Mouse (Mus musculus) hindbrain, embryonic 10.5 days (tissue): ENCODE data around the gene Bcl11b. TPM values are rescaled to one million over a fixed set of nuclear protein-coding genes. Genes with fewer than 3 reads are reported as not detected.

Source experiments
- DNase-seq: peaks from one replicate; pipeline ENCODE4 v3.0.0-alpha.2; 2017; ENCODE audit warnings: low spot score
- H3K27ac ChIP-seq: fragments of 300-500 bp; sonication (generic); 2 replicates; pipeline ENCODE4 v1.5.1; 2016; ENCODE audit warnings: mild to moderate bottlenecking, moderate library complexity
- H3K27me3 ChIP-seq: fragments of 300-500 bp; sonication (generic); 2 replicates; pipeline ENCODE4 v1.6.1; 2016; ENCODE audit warnings: mild to moderate bottlenecking; ENCODE audit not compliant: poor library complexity, insufficient read depth, severe bottlenecking
- H3K36me3 ChIP-seq: fragments of 300-500 bp; sonication (generic); 2 replicates; pipeline ENCODE4 v1.6.1; 2016; ENCODE audit warnings: mild to moderate bottlenecking, moderate library complexity
- H3K4me1 ChIP-seq: fragments of 300-500 bp; sonication (generic); replicated peaks from 2 replicates; pipeline ENCODE4 v1.6.1; 2016; ENCODE audit warnings: mild to moderate bottlenecking
- H3K4me3 ChIP-seq: fragments of 300-500 bp; sonication (generic); 2 replicates; pipeline ENCODE4 v1.5.1; 2016; ENCODE audit warnings: mild to moderate bottlenecking, moderate library complexity
- H3K9me3 ChIP-seq: fragments of 300-500 bp; sonication (generic); 2 replicates; pipeline ENCODE4 v1.6.1; 2016; ENCODE audit warnings: mild to moderate bottlenecking, moderate library complexity
- WGBS: fragments of 180-500 bp; shearing (Covaris S2); methylation state at CpG from one replicate; pipeline ENCODE4 v1.1.7; 2016; 5-methylcytosine and 5-hydroxymethylcytosine counted together
- polyA plus RNA-seq: library from polyadenylated mRNA; unstranded; fragments of >200 nt; fragmentation: Nextera tagmentation; extraction: Ambion mirVana; gene quantifications from 2 replicates; pipeline ENCODE4 v1.2.1, GENCODE M21; 2016

Gene Bcl11b
- polyA plus RNA-seq, 1 experiment from 2014 or later = 3.3 TPM

DNA sequence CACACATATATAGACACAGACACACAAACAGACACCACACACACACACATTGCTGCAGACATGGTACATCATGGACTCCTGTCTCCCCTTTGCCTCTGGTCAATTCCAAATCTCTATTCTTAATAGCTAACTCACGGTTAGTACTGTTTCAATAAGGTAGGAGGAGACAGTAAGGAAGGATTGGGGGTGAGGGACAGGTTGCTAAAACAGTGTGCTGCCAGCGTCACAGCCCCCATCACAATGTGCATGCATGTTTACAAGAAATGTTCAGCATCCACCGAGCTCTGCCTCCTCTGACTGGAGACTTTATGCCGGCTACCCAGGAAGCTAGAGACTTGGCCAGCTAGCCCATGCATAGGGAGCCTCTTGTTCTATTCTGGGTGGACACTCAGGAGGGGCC is 9.0 kb downstream of the Bcl11b start:
- Histone ChIP-seq H3K27ac (no peak overlapping the region), H3K27me3 (peaks cover 74% of the 10 kb centered on the region), H3K4me3 (no peak overlapping the region), H3K9me3 (no peaks in the 10 kb centered on the region), H3K36me3 (peaks cover 4% of the 10 kb centered on the region), H3K4me1 (peaks cover 49% of the 10 kb centered on the region)
- DNase-seq = no peak
- 78% methylated on average over 4 of the region's 4 CpGs for WGBS

- Histone ChIP-seq H3K4me3 (no peak overlapping the region), H3K27ac (no peak overlapping the region), H3K9me3 (no peaks in the 10 kb centered on the region), H3K4me1 (peaks cover 47% of the 10 kb centered on the region), H3K36me3 (peaks cover 18% of the 10 kb centered on the region), H3K27me3 (peaks cover 73% of the 10 kb centered on the region)
- DNase-seq = no peak
- WGBS = 83% methylated on average over 4 of the region's 4 CpGs
These were observed 10.4 kb downstream of the Bcl11b start for GRCm38 (mm10) chr12:107993029-107993428.

DNA sequence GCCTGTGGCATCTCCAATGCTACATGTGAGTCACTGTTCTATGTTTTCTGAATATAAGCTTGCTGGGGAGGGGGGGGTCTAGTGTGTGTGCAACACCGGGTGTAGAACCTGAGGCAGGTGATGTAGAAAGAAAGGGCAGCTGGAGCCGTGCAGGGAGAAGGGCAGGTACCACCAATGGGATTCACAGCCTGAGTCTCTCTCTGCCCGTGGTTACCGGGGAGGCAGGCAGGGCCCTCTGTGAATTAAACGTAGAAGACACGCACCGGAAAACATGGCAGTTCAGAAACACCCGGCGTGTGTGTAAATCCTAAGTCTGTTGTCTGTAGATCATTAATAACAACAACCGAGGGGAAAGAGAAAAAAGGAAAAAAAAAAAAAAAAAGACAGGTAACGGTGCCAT is 12.2 kb downstream of the Bcl11b start:
- Histone ChIP-seq H3K4me1 (peaks cover 44% of the 10 kb centered on the region), H3K27me3 (peaks cover 66% of the 10 kb centered on the region)
- 84% methylated on average over 11 of the region's 11 CpGs for WGBS

GRCm38 (mm10) chr12:107983211-107983610 is 20.2 kb downstream of the Bcl11b start:
- no peak for DNase-seq
- Histone ChIP-seq H3K27ac (no peak overlapping the region), H3K9me3 (no peaks in the 10 kb centered on the region), H3K27me3 (peaks cover 58% of the 10 kb centered on the region), H3K36me3 (peaks cover 3% of the 10 kb centered on the region; the same call in 1 of the 2 replicates), H3K4me3 (no peak overlapping the region), H3K4me1 (peaks cover 57% of the 10 kb centered on the region)
- 81% methylated on average over 8 of the region's 8 CpGs for WGBS

More for the DNA sequence above, 12.2 kb downstream of the Bcl11b start:
- peaks cover 20% of the 10 kb centered on the region for H3K36me3 ChIP-seq
- DNase-seq = no peak
- H3K27ac ChIP-seq = no peak overlapping the region
- H3K9me3 ChIP-seq = no peaks in the 10 kb centered on the region
- no peak overlapping the region for H3K4me3 ChIP-seq

DNA sequence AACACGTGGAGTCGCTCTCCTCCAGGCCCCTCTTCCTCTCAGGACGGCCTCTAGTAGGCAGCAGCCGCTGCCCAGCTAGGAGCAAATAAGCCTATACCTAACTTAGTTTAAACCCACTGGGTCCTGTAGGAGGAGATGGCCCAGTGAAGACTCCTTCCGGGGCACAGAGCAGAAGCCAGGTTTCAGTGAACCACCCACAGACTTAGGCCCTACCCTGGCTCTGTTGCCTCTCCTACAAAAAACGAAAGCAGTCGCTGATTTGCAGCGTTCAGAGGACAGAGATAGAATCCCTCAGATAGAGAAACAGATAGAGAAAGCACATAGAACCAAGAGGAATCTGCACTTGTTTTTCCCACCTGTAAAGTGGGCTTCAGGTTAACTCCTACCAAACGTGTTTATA is 21.1 kb downstream of the Bcl11b start:
- no peak for DNase-seq
- no peak overlapping the region for H3K4me3 ChIP-seq
- peak overlapping the region; percentile 98 for H3K27ac ChIP-seq
- WGBS = 72% methylated on average over 9 of the region's 9 CpGs
- H3K4me1 ChIP-seq = peaks cover 59% of the 10 kb centered on the region
- H3K9me3 ChIP-seq = no peaks in the 10 kb centered on the region
- peaks cover 60% of the 10 kb centered on the region for H3K27me3 ChIP-seq
- no peaks in the 10 kb centered on the region for H3K36me3 ChIP-seq

- peaks cover 66% of the 10 kb centered on the region for H3K4me1 ChIP-seq
- H3K4me3 ChIP-seq = peak overlapping the region; percentile 54; the same call in 1 of the 2 replicates
- H3K9me3 ChIP-seq = no peaks in the 10 kb centered on the region
- peaks cover 67% of the 10 kb centered on the region for H3K27me3 ChIP-seq
- H3K36me3 ChIP-seq = no peaks in the 10 kb centered on the region
- peak overlapping the region; percentile 98 for H3K27ac ChIP-seq
- no peak for DNase-seq
- 20% methylated on average over 6 of the region's 6 CpGs for WGBS
These were observed 22.2 kb downstream of the Bcl11b start for GRCm38 (mm10) chr12:107981231-107981630.

DNA sequence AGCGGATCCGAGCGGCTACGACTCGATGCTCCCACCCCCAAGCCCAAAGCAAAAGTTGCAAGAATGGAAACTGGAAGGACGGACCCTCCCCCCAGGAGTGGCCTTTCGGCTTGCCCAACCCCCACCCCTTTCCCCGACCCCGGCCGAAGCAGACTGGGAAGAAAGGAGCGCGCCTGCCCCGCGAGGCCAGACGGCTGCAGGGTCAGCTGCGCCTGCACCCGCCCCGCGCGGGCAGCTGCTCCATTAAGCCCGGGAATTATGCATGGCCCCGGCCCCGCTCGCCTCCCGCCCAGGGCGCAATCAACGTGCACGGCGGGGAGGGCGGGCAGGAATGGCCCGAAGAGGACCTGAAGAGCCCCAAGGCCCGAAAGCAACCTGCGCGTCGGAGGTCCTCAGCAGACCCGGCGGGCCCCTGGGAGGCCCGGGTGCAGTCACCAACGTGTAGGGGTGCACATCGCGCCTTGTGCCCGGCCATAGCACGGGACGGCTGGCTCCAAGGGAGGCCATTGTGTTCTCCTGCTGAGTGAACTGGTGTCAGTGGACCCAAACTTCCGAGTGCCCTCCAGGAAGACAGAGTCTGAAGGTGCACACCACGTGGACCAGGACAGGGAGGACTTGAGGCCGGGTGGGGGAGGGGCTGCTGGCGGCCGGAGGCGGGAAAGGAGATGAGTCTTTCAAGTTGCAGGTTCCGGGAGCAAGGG is 23.0 kb downstream of the Bcl11b start:
- Histone ChIP-seq H3K27me3 (peaks cover 70% of the 10 kb centered on the region), H3K9me3 (no peaks in the 10 kb centered on the region), H3K27ac (peak overlapping the region; percentile 98), H3K4me3 (peak overlapping the region; percentile 54), H3K36me3 (no peaks in the 10 kb centered on the region), H3K4me1 (peaks cover 75% of the 10 kb centered on the region)
- peak; percentile 91 for DNase-seq
- under 1% methylated on average over 50 of the region's 51 CpGs for WGBS

- Histone ChIP-seq H3K4me1 (peaks cover 80% of the 10 kb centered on the region), H3K27me3 (peaks cover 70% of the 10 kb centered on the region)
These were observed 23.6 kb downstream of the Bcl11b start for GRCm38 (mm10) chr12:107979710-107980260.

GRCm38 (mm10) chr12:107978736-107979255 is 24.6 kb downstream of the Bcl11b start:
- Histone ChIP-seq H3K4me1 (peaks cover 89% of the 10 kb centered on the region), H3K27me3 (peaks cover 65% of the 10 kb centered on the region), H3K4me3 (peak overlapping the region; percentile 54; the same call in 1 of the 2 replicates), H3K27ac (peak overlapping the region; percentile 98), H3K9me3 (no peaks in the 10 kb centered on the region), H3K36me3 (no peaks in the 10 kb centered on the region)
- 44% methylated on average over 8 of the region's 8 CpGs for WGBS
- no peak for DNase-seq

More at GRCm38 (mm10) chr12:107979710-107980260, 23.6 kb downstream of the Bcl11b start:
- Histone ChIP-seq H3K27ac (peak overlapping the region; percentile 98), H3K9me3 (no peaks in the 10 kb centered on the region), H3K4me3 (peak overlapping the region; percentile 54), H3K36me3 (no peaks in the 10 kb centered on the region)
- peak; percentile 91 for DNase-seq
- under 1% methylated on average over 28 of the region's 28 CpGs for WGBS

- no peaks in the 10 kb centered on the region for H3K36me3 ChIP-seq
- peak overlapping the region; percentile 37 for H3K4me3 ChIP-seq
- peaks cover 67% of the 10 kb centered on the region for H3K27me3 ChIP-seq
- H3K4me1 ChIP-seq = peaks cover 94% of the 10 kb centered on the region
- DNase-seq = no peak
- H3K27ac ChIP-seq = peak overlapping the region; percentile 98
- WGBS = 6% methylated on average over 14 of the region's 14 CpGs
- H3K9me3 ChIP-seq = no peaks in the 10 kb centered on the region
These were observed 25.3 kb downstream of the Bcl11b start for GRCm38 (mm10) chr12:107978063-107978462.

- peaks cover 70% of the 10 kb centered on the region for H3K27me3 ChIP-seq
- WGBS = 2% methylated on average over 9 of the region's 9 CpGs
- H3K4me3 ChIP-seq = peak overlapping the region; percentile 37
- H3K9me3 ChIP-seq = no peaks in the 10 kb centered on the region
- H3K27ac ChIP-seq = peak overlapping the region; percentile 98; the same call in 1 of the 2 replicates
- H3K36me3 ChIP-seq = no peaks in the 10 kb centered on the region
- DNase-seq = no peak
- peaks cover 98% of the 10 kb centered on the region for H3K4me1 ChIP-seq
These were observed 25.9 kb downstream of the Bcl11b start for GRCm38 (mm10) chr12:107977534-107977933.

DNA sequence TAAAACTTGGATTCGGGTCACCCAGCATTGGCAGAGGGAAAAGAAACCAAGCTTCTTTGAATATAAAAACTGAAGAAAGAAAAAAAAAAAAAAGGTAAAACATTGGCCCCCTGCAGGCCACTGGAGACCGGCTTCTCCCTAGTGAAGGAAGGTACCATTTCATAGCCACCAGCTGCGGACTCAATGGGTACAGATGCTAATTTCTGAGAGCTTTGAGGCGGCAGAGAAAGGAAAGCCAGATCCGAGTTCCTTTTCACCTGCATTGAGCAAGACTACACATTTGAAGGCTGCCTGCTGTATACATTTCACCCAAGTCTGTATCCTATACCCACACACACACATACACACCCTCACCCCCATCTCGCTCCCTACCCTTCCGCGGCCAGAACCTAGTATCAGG is 26.3 kb downstream of the Bcl11b start:
- peaks cover 99% of the 10 kb centered on the region for H3K4me1 ChIP-seq
- no peaks in the 10 kb centered on the region for H3K36me3 ChIP-seq
- DNase-seq = no peak
- H3K27ac ChIP-seq = peak overlapping the region; percentile 98; the same call in 1 of the 2 replicates
- WGBS = 10% methylated on average over 8 of the region's 8 CpGs
- H3K4me3 ChIP-seq = peak overlapping the region; percentile 37
- peaks cover 70% of the 10 kb centered on the region for H3K27me3 ChIP-seq
- no peaks in the 10 kb centered on the region for H3K9me3 ChIP-seq

DNA sequence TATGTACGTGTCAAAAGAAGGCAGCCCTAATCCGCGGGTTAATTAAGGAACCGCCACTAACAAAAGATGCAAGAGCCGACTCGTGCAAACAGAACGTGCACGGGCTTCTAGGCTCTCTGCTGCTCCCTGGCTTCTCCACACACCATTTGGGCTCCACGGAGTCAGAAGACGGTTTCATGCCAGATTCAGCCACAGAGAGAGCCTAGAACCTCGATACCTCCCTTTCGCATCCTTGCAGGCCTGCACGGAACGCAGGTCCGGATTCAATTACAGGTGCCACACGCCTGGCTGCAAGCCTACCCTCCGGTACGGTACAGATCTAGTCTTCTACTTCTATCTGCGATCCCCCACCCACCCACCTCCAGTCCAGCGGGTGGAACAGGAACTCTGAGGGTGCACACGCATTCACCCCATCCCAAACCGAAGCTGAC is 26.8 kb downstream of the Bcl11b start:
- H3K27ac ChIP-seq = peak overlapping the region; percentile 4
- 19% methylated on average over 22 of the region's 22 CpGs for WGBS
- H3K36me3 ChIP-seq = no peaks in the 10 kb centered on the region
- H3K27me3 ChIP-seq = peaks cover 67% of the 10 kb centered on the region
- H3K4me1 ChIP-seq = peaks cover 99% of the 10 kb centered on the region
- no peaks in the 10 kb centered on the region for H3K9me3 ChIP-seq
- H3K4me3 ChIP-seq = peak overlapping the region; percentile 35
- peak; percentile 46 for DNase-seq
